Mouse (Mus musculus): ENCODE measurements around the gene Cfl1. TPM values are rescaled to one million over a fixed set of nuclear protein-coding genes. Genes with fewer than 3 reads are reported as not detected.
A peak's percentile ranks its signal among the peaks of the same experiment; 100 is the strongest.

Cfl1 gene
- polyA plus RNA-seq (2012), result 151 and 164 TPM in 2 replicates

DNA sequence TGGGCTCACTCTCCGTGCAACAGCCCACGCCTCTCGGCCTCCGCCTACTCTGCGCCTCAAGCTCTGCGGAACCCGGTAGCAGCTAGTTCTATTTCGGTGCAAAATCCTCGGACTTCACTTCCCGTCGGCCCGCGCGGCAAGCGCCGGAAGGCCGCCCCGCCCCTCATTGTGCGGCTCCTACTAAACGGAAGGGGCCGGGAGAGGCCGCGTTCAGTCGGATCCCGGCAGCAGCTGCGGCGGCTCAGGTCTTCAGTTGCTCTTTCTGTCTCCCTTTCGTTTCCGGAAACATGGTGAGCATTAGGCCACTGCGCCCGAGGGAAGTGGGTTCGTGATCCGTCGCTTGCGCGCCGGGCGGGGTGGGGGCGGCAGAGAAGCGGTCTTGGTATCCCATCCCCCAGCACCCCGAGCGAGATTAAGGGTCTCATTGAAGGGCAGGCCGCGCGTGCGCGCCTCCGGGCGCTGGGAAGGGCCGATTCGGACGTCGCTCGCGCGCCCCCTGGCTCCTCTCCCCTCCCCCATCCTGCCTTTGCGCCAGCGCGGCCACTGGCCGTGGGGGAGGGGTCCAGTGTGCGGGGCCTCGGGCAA is at the start of gene Cfl1:
Cfl1 (plus strand) TSS at position 143 of the 585 bp plus-strand sequence.
- Histone ChIP-seq H3K27me3 (ENCODE audit: control insufficient read depth) (no peaks in the 10 kb centered on the region), H3K4me3 (replicated peaks) (peak within 1 kb of the TSS; percentile 99), H3K4me1 (ENCODE audit: control insufficient read depth) (peaks cover 74% of the 10 kb centered on the region), H3K36me3 (ENCODE audit: control insufficient read depth) (peaks cover 52% of the 10 kb centered on the region), H3K9me3 (ENCODE audit: control insufficient read depth, low read length) (no peaks in the 10 kb centered on the region)
- TF ChIP-seq GATA1 (IDR thresholded peaks at IDR 0.05; ENCODE audit: low read length), result no peak
- TF ChIP-seq TAL1 (IDR thresholded peaks at IDR 0.05; ENCODE audit: low read length), result no peak

- H3K9me3 ChIP-seq (ENCODE audit: control insufficient read depth, low read length), result peaks cover 17% of the 10 kb centered on the region
- peaks cover 61% of the 10 kb centered on the region for H3K27me3 ChIP-seq (ENCODE audit: control insufficient read depth)
- H3K4me3 ChIP-seq (replicated peaks), result no peak overlapping the region
- TF ChIP-seq GATA1 (IDR thresholded peaks at IDR 0.05; ENCODE audit: low read length) (no peak), TAL1 (IDR thresholded peaks at IDR 0.05; ENCODE audit: low read length) (no peak)
- no peaks in the 10 kb centered on the region for H3K36me3 ChIP-seq (ENCODE audit: control insufficient read depth)
- peaks cover 22% of the 10 kb centered on the region for H3K4me1 ChIP-seq (ENCODE audit: control insufficient read depth)
Observed at GRCm38 (mm10) chr19:5444371-5444908, 45.8 kb upstream of the Cfl1 start.

GRCm38 (mm10) chr19:5444954-5445353 is 45.3 kb upstream of the Cfl1 start:
- Histone ChIP-seq H3K4me1 (ENCODE audit: control insufficient read depth) (peaks cover 22% of the 10 kb centered on the region), H3K4me3 (replicated peaks) (no peak overlapping the region), H3K9me3 (ENCODE audit: control insufficient read depth, low read length) (peaks cover 17% of the 10 kb centered on the region), H3K27me3 (ENCODE audit: control insufficient read depth) (peaks cover 66% of the 10 kb centered on the region), H3K36me3 (ENCODE audit: control insufficient read depth) (no peaks in the 10 kb centered on the region)
- TF ChIP-seq GATA1 (IDR thresholded peaks at IDR 0.05; ENCODE audit: low read length) (no peak), TAL1 (IDR thresholded peaks at IDR 0.05; ENCODE audit: low read length) (no peak)

- Histone ChIP-seq H3K4me1 (ENCODE audit: control insufficient read depth) (peaks cover 22% of the 10 kb centered on the region), H3K4me3 (replicated peaks) (no peak overlapping the region), H3K27me3 (ENCODE audit: control insufficient read depth) (peaks cover 71% of the 10 kb centered on the region), H3K9me3 (ENCODE audit: control insufficient read depth, low read length) (peaks cover 11% of the 10 kb centered on the region), H3K36me3 (ENCODE audit: control insufficient read depth) (no peaks in the 10 kb centered on the region)
- TF ChIP-seq TAL1 (IDR thresholded peaks at IDR 0.05; ENCODE audit: low read length), result no peak
- TF ChIP-seq GATA1 (IDR thresholded peaks at IDR 0.05; ENCODE audit: low read length), result no peak
Observed at GRCm38 (mm10) chr19:5445747-5446146, 44.5 kb upstream of the Cfl1 start.

DNA sequence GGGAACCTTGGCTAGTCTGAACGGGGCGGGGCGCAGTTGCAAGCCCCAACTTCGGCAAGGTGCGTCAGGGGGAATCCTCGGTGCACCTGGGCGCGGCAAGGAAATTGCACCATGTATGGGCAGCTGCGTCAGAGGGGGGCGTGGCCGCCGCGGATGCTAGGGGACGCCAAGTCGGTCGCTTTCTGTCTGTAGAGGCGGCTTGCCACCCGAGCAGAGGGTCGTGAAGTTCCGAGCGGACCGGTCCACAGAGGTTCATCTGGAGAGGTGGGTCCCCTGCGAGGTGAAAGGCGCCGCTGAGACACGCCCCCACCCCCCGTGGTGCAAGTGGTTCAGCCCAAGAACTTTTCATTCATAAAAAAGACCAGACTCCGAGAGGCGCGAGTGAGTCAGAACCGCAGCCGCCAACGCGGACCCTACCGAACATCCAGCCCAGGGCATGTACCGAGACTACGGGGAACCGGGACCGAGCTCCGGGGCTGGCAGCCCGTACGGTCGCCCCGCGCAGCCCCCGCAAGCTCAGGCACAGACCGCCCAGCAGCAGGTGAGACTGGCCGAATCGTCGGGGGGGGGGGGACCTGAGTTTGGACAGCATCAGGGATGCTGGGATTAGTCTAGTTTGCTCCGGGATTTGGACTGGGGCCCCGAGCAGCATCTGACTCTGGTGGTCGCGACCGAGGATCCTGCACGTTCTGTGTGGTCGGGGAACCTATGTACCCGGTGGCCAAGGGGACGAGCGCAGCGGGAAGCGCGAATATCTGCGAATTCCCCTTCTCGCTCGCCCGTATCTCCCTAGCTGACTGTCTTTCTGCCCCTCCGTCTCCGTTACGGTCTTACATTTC is 42.5 kb upstream of the Cfl1 start, which contains the start of gene Fosl1:
Fosl1 (plus strand) TSS at position 33 of the 839 bp plus-strand sequence.
- no peaks in the 10 kb centered on the region for H3K36me3 ChIP-seq (ENCODE audit: control insufficient read depth)
- TF ChIP-seq TAL1 (IDR thresholded peaks at IDR 0.05; ENCODE audit: low read length) (no peak), GATA1 (IDR thresholded peaks at IDR 0.05; ENCODE audit: low read length) (no peak)
- peaks cover 9% of the 10 kb centered on the region for H3K9me3 ChIP-seq (ENCODE audit: control insufficient read depth, low read length)
- H3K4me1 ChIP-seq (ENCODE audit: control insufficient read depth), result peaks cover 22% of the 10 kb centered on the region
- peaks cover 72% of the 10 kb centered on the region for H3K27me3 ChIP-seq (ENCODE audit: control insufficient read depth)
- peak within 1 kb of the TSS; percentile 61 for H3K4me3 ChIP-seq (replicated peaks)

- Histone ChIP-seq H3K9me3 (ENCODE audit: control insufficient read depth, low read length) (peaks cover 9% of the 10 kb centered on the region), H3K27me3 (ENCODE audit: control insufficient read depth) (peaks cover 72% of the 10 kb centered on the region), H3K4me1 (ENCODE audit: control insufficient read depth) (peaks cover 22% of the 10 kb centered on the region), H3K36me3 (ENCODE audit: control insufficient read depth) (no peaks in the 10 kb centered on the region), H3K4me3 (replicated peaks) (peak overlapping the region; percentile 61)
- no peak for TF ChIP-seq TAL1 (IDR thresholded peaks at IDR 0.05; ENCODE audit: low read length)
- TF ChIP-seq GATA1 (IDR thresholded peaks at IDR 0.05; ENCODE audit: low read length), result no peak
Observed at GRCm38 (mm10) chr19:5448354-5449150, 41.7 kb upstream of the Cfl1 start.

DNA sequence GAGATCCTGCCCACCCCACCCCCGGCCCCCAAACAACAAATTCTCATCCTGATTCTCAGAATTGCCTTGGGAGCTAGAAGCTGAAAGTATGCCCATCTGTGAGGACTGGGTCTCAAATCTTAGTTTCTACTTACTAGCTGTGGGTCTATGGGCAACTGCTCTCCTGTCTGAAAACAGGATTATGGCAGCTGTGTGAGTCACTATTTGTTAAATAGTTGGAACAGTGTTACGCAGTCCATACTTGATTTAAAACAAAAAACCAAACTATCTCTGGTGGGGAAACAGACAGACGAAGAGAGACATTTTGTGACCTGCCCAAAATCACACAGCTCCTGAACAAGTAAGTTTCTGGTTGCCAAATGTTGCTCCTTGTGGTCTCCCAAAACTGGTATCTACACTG is 40.6 kb upstream of the Cfl1 start:
- peaks cover 2% of the 10 kb centered on the region for H3K36me3 ChIP-seq (ENCODE audit: control insufficient read depth)
- peaks cover 9% of the 10 kb centered on the region for H3K9me3 ChIP-seq (ENCODE audit: control insufficient read depth, low read length)
- TF ChIP-seq GATA1 (IDR thresholded peaks at IDR 0.05; ENCODE audit: low read length) (no peak), TAL1 (IDR thresholded peaks at IDR 0.05; ENCODE audit: low read length) (no peak)
- peaks cover 23% of the 10 kb centered on the region for H3K4me1 ChIP-seq (ENCODE audit: control insufficient read depth)
- H3K27me3 ChIP-seq (ENCODE audit: control insufficient read depth), result peaks cover 64% of the 10 kb centered on the region
- H3K4me3 ChIP-seq (replicated peaks), result no peak overlapping the region

GRCm38 (mm10) chr19:5451766-5452165 is 38.5 kb upstream of the Cfl1 start:
- peaks cover 50% of the 10 kb centered on the region for H3K27me3 ChIP-seq (ENCODE audit: control insufficient read depth)
- no peak overlapping the region for H3K4me3 ChIP-seq (replicated peaks)
- peaks cover 7% of the 10 kb centered on the region for H3K36me3 ChIP-seq (ENCODE audit: control insufficient read depth)
- no peak for TF ChIP-seq TAL1 (IDR thresholded peaks at IDR 0.05; ENCODE audit: low read length)
- H3K9me3 ChIP-seq (ENCODE audit: control insufficient read depth, low read length), result peaks cover 9% of the 10 kb centered on the region
- H3K4me1 ChIP-seq (ENCODE audit: control insufficient read depth), result peaks cover 42% of the 10 kb centered on the region
